Mouse (Mus musculus): Measurements from ENCODE around the gene Cdc14b. TPM values are rescaled to one million over a fixed set of nuclear protein-coding genes. Genes with fewer than 3 reads are reported as not detected.

The Cdc14b gene
- 7.1 TPM for polyA plus RNA-seq (2017; shearing (Covaris generic))

DNA sequence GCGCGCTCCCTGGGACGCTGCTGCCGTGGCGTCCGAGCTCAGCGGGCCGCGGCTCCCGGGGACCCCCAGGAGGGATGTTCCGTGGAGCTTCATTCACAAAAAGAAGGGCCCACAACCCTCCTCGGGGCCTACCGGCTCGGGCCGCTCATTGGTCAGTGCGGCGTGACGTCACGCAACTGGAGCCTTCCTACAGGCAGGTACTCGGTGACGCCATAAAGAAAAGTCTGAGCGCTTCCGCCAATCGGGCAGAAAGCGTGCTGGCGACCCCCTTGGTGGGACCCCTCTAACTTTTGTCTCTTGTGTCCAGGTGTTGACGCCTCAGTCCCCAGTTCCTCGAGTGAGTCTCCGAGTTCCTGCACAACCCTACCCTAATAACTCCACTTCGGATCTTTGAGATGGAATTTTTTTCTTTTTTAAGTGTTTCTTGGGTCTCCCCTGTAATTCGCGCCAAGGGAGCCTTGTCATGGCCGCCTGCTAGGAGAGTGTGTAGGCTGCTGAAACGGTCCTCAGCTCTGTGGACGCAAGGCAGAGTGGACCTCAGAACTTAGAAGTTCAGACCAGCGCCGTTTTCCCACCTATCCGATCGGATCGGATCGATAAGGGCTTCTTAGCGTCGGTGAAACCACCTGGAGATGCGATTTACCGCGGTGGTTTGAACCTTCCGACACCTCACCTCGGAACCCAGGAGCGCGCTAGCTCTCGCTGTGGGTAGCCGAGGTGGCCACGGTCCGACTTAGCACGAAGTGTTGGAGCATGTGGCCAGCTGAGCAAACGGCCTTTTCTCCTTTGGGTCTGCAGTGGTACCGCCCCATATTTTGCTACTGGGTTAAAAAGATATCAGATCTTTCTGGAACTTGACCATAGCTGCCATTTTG is at the start of gene Cdc14b:
Gene Cdc14b (minus strand): TSS at position 412 of the 875 bp plus-strand sequence.

DNA sequence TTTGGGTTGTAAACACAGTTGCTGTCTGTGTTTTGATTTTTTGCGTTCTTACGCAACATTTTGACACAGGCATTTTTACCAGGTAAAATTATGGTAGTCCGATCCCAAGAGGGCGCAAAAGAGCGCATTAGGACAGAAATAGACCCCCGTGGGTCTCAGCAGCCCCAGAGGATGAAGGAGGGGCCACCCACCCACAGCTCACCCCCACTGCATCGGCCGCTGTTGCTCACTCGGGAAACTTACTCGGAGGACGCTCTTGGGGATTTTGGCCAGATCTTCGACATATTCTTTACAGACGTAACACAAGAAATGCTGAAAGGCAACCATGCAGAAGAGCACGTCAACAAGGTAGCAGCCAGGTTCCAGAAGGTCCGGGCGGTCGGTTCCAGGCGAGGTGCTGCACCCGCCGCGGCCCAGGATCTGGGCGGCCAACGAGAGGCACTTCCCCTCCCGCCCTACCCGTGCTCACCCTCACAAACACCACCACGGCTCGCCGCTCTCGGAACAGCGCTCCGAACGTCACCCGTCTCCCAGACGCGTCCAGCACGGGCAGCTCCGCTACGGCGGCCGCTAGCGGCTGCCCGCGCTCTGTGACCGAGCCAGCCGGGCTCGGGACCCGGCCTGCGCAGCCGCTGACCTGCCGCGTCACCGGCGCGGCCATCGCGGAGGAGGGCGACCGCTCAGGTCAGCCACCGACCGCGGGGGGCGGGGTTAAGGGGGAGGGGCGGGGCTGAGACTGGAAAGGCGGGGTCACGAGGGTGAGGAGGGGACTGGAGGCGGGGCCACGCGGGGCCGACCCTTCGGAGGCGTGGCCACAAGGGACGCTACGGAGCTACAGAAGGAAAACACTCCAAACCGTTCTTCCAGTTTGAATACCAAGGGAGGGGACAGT is 37.2 kb upstream of the Cdc14b start, which contains the start of gene Aaed1:
Gene Aaed1 (minus strand): TSS at position 687 of the 892 bp plus-strand sequence.

DNA sequence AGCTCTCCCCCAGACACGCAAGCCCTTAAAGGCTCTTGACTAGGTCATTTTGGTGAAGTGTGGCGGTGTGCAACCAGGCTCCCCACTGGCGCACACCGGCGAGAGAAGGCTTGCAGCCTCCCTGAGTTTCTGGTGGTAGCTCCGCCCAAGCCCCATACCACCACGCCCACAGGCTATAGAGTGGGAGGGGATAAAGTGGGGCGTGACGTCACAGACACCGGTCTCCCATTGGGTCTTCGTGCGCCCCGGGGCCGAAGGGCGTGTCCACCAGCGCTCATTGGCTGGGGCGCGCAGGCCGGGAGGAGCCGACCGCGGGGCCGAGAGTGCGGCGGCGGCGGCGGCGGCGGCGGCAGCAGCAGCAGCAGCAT is 113.6 kb downstream of the Cdc14b start, which contains the start of gene Habp4:
Gene Habp4 (plus strand): TSS at position 277 of the 368 bp plus-strand sequence.

DNA sequence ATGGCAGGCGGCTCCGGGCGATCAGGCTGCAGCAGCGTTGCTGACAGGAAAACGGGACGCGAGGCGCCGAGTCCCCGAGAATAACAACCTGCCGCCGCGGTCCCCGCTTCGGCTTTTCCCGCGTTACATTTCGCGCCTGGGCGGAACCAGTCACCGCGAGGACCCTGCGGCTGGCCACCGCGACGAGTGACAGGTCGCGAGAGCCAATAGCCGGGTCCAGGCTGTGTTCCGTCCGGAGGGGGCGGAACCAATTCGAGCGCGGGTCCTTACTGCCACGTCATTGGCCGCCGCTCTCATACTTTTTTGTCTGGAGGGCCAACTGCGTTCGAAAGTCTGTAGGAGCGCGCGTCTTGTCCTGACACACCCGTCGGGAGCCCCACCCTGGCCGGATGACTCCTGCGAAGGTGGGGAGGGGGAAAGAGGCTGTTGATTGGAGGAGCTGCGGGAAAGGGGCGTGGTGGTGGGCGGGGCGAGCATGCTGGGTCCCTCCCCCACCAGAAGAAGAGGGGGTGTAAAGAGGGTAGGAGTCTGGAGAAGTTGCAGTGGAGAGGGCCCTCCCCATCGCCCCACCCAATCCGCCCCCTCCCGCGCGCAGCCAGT is 121.9 kb downstream of the Cdc14b start, which contains the start of gene Zfp367:
Gene Zfp367 (minus strand): TSS at position 120 of the 600 bp plus-strand sequence.

Other genes starting within 250 kb of the Cdc14b start
- not detected for gene Hsd17b3, start 186.1 kb downstream of the Cdc14b start, polyA plus RNA-seq (2017; shearing (Covaris generic))
- 19.5 TPM for gene Slc35d2, start 145.9 kb downstream of the Cdc14b start, polyA plus RNA-seq (2017; shearing (Covaris generic))
- gene Zfp367, start 122.1 kb downstream of the Cdc14b start, polyA plus RNA-seq (2017; shearing (Covaris generic)) = 7.3 TPM
- gene Habp4, start 113.5 kb downstream of the Cdc14b start, polyA plus RNA-seq (2017; shearing (Covaris generic)) = 19.9 TPM
- 64.1 TPM for gene Aaed1, start 37.4 kb upstream of the Cdc14b start, polyA plus RNA-seq (2017; shearing (Covaris generic))
- 33.2 TPM for gene Ctsl, start 95.6 kb upstream of the Cdc14b start, polyA plus RNA-seq (2017; shearing (Covaris generic))
- gene Cdk20, start 157.0 kb upstream of the Cdc14b start, polyA plus RNA-seq (2017; shearing (Covaris generic)) = 3.7 TPM
- gene Fam240b, start 222.5 kb upstream of the Cdc14b start, polyA plus RNA-seq (2017; shearing (Covaris generic)) = not detected